Mouse (Mus musculus) MEL (cell line): Measurements from ENCODE around the gene Trim43a. TPM values are rescaled to one million over a fixed set of nuclear protein-coding genes. Genes with fewer than 3 reads are reported as not detected.
"Not testable (repeated sequence)": the region's sequence is repeated elsewhere in the genome, so short reads cannot be mapped to it uniquely, and the experiment has no call there.

Source experiments
- DNase-seq: peaks from one replicate; pipeline ENCODE4 v3.0.0; 2011; ENCODE audit warnings: low read depth, low spot score
- H3K27ac ChIP-seq: 2 replicates; pipeline ENCODE4 v1.5.1; 2012; ENCODE audit warnings: low read depth, mild to moderate bottlenecking, control low read depth, low read length, moderate library complexity; ENCODE audit not compliant: control insufficient read depth
- H3K27me3 ChIP-seq, 2 experiments: fragments of 150-350 bp in 1 of 2; sonication (generic) in 1 of 2; 2 replicates each; pipeline ENCODE4 v1.6.1; 2012; ENCODE audit warnings: low read length in 2 of 2, mild to moderate bottlenecking in 2 of 2, improper control_type of control experiment in 1 of 2, moderate library complexity in 1 of 2; ENCODE audit not compliant: insufficient read depth in 2 of 2, control insufficient read depth in 1 of 2
- H3K36me3 ChIP-seq, 2 experiments: 2 replicates each; pipeline ENCODE4 v1.6.1; 2012 to 2014; ENCODE audit warnings: low read length in 2 of 2, improper control_type of control experiment in 1 of 2, inconsistent platforms in 1 of 2, mild to moderate bottlenecking in 1 of 2; ENCODE audit not compliant: insufficient read depth in 2 of 2, control insufficient read depth in 1 of 2
- H3K4me1 ChIP-seq, 2 experiments: fragments of 150-350 bp in 1 of 2; sonication (generic) in 1 of 2; 2 replicates each; pipeline ENCODE4 v1.6.1; 2012; ENCODE audit warnings: low read length in 2 of 2, improper control_type of control experiment in 1 of 2, mild to moderate bottlenecking in 1 of 2; ENCODE audit not compliant: insufficient read depth in 2 of 2, control insufficient read depth in 1 of 2
- H3K4me3 ChIP-seq, 2 experiments: fragments of 150-350 bp in 1 of 2; sonication (generic) in 1 of 2; 2 replicates each; pipeline ENCODE4 v1.5.1; 2012; ENCODE audit warnings: low read depth in 2 of 2, low read length in 2 of 2, mild to moderate bottlenecking in 2 of 2, moderate library complexity in 2 of 2, control low read depth in 1 of 2, improper control_type of control experiment in 1 of 2; ENCODE audit not compliant: control insufficient read depth in 1 of 2, insufficient read depth in 1 of 2
- H3K79me2 ChIP-seq: 2 replicates; pipeline ENCODE4 v1.6.1; 2012; ENCODE audit warnings: mild to moderate bottlenecking, low read length, moderate library complexity; ENCODE audit not compliant: control insufficient read depth, poor library complexity, insufficient read depth
- H3K9ac ChIP-seq: 2 replicates; pipeline ENCODE4 v1.6.1; 2012; ENCODE audit warnings: low read depth, mild to moderate bottlenecking, control low read depth, low read length, moderate library complexity; ENCODE audit not compliant: control insufficient read depth, poor library complexity, severe bottlenecking
- H3K9me3 ChIP-seq: fragments of 150-350 bp; sonication (generic); replicated peaks from 2 replicates; pipeline ENCODE4 v1.6.1; 2012; ENCODE audit warnings: mild to moderate bottlenecking, low read length, improper control_type of control experiment, moderate library complexity; ENCODE audit not compliant: insufficient read depth
- BHLHE40 ChIP-seq: IDR thresholded peaks from 2 replicates; pipeline ENCODE4 v1.6.1; 2012; ENCODE audit warnings: low read depth, mild to moderate bottlenecking, inconsistent platforms, low read length, improper control_type of control experiment, borderline replicate concordance
- CTCF ChIP-seq, 3 experiments: IDR thresholded peaks in 2 of 3; conservative IDR thresholded peaks in 1 of 3; 2 replicates each; pipeline ENCODE4 v1.5.1; 2011 to 2012; ENCODE audit warnings: low read length in 3 of 3, low read depth in 2 of 3, mild to moderate bottlenecking in 2 of 3, improper control_type of control experiment in 1 of 3, inconsistent platforms in 1 of 3, mixed read lengths in 1 of 3, moderate library complexity in 1 of 3; ENCODE audit not compliant: control insufficient read depth in 1 of 3, insufficient read depth in 1 of 3, poor library complexity in 1 of 3, severe bottlenecking in 1 of 3
- KAT2A ChIP-seq: conservative IDR thresholded peaks from 2 replicates; pipeline ENCODE4 v1.6.1; 2012; ENCODE audit warnings: low read depth, low read length, improper control_type of control experiment, inconsistent platforms
- MAZ ChIP-seq: IDR thresholded peaks from 2 replicates; pipeline ENCODE4 v1.6.1; 2012; ENCODE audit warnings: low read depth, mild to moderate bottlenecking, inconsistent platforms, low read length, improper control_type of control experiment
- MEF2A ChIP-seq: IDR thresholded peaks from 2 replicates; pipeline ENCODE4 v1.6.1; 2014; ENCODE audit warnings: low read depth, mild to moderate bottlenecking, inconsistent platforms, low read length, improper control_type of control experiment; ENCODE audit not compliant: poor library complexity, insufficient replicate concordance, severe bottlenecking; ENCODE audit errors: extremely low read depth
- MXI1 ChIP-seq: IDR thresholded peaks from 2 replicates; pipeline ENCODE4 v1.6.1; 2011; ENCODE audit warnings: mild to moderate bottlenecking, low read depth, low read length, improper control_type of control experiment
- NRF1 ChIP-seq: IDR thresholded peaks from 2 replicates; pipeline ENCODE4 v1.6.1; 2014; ENCODE audit warnings: low read depth, mild to moderate bottlenecking, inconsistent platforms, low read length, improper control_type of control experiment, moderate library complexity; ENCODE audit not compliant: poor library complexity, insufficient read depth, severe bottlenecking
- RAD21 ChIP-seq: IDR thresholded peaks from 2 replicates; pipeline ENCODE4 v1.6.1; 2011; ENCODE audit warnings: mild to moderate bottlenecking, low read depth, low read length, improper control_type of control experiment
- RCOR1 ChIP-seq: IDR thresholded peaks from 2 replicates; pipeline ENCODE4 v1.6.1; 2012; ENCODE audit warnings: low read depth, mild to moderate bottlenecking, inconsistent platforms, low read length, improper control_type of control experiment
- SIN3A ChIP-seq: IDR thresholded peaks from 2 replicates; pipeline ENCODE4 v1.6.1; 2012; ENCODE audit warnings: low read length, improper control_type of control experiment, inconsistent platforms
- SMC3 ChIP-seq: IDR thresholded peaks from 2 replicates; pipeline ENCODE4 v1.6.1; 2011; ENCODE audit warnings: low read depth, low read length, improper control_type of control experiment
- ZKSCAN1 ChIP-seq: IDR thresholded peaks from 2 replicates; pipeline ENCODE4 v1.6.1; 2012; ENCODE audit warnings: low read depth, mild to moderate bottlenecking, inconsistent platforms, low read length, improper control_type of control experiment, moderate library complexity
- ZNF384 ChIP-seq: IDR thresholded peaks from 2 replicates; pipeline ENCODE4 v1.6.1; 2012; ENCODE audit warnings: low read depth, mild to moderate bottlenecking, inconsistent platforms, low read length, improper control_type of control experiment
- polyA plus RNA-seq, 2 experiments: library from polyadenylated mRNA; stranded (reverse) in 1 of 2; unstranded in 1 of 2; fragments of >175 nt in 1 of 2; fragments of >200 nt in 1 of 2; gene quantifications; 2 replicates each; pipeline versions ENCODE4 v1.2.1 to v1.2.4; 2012; ENCODE audit warnings: low replicate concordance in 2 of 2, low read depth in 1 of 2; ENCODE audit not compliant: insufficient read length in 2 of 2, insufficient read depth in 1 of 2, missing spikeins in 1 of 2
- total RNA-seq: library from RNA; depleted of rRNA; stranded (reverse); fragments of 300-350 nt; gene quantifications from 2 replicates; pipeline ENCODE4 v1.2.3, GENCODE M21; 2012

Trim43a gene
- total and polyA plus RNA-seq, 3 experiments, result not detected

DNA sequence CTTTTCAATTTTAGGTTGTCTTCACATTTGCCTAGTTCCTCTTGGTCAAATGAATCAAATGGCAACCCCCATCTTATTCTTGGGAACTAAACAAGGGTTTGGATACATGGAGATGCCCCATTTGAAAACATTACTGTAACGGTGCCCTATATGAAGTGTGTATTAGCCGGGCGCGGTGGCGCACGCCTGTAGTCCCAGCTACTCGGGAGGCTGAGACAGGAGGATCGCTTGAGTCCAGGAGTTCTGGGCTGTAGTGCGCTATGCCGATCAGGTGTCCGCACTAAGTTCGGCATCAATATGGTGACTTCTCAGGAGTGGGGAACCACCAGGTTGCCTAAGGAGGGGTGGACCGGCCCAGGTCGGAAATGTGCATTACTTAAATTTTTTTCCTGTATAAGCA is 27.6 kb upstream of the Trim43a start (continued):
- TF ChIP-seq NRF1, result no peak
- no peak for TF ChIP-seq RCOR1

DNA sequence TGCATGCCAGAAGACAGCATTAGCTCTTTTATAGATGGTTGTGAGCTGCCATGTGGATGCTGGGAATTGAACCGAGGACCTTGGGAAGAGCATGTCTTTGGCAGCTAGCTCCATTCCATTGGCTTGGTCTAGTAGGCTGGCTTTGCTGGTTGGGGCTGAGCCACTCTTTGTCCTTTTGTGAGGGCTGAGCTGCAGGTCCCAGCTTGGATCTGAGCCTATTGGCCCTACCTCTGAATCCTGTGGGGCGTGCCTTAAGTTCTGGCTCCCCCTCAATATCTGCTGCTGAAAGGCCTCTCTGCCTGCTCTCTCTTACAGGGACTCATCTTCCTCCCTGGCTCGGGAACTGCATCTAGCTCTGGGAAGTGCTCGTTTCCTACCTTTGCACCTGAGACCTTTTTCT is 22.5 kb upstream of the Trim43a start:
- Histone ChIP-seq H3K36me3 (peaks cover 0 to 3% of the 10 kb centered on the region in 2 experiments; a peak in 2 of 4 replicates), H3K4me3 (no peak overlapping the region), H3K9ac (no peak overlapping the region), H3K9me3 (no peaks in the 10 kb centered on the region), H3K27ac (no peak overlapping the region), H3K27me3 (no peaks in the 10 kb centered on the region), H3K4me1 (no peaks in the 10 kb centered on the region), H3K79me2 (no peaks in the 10 kb centered on the region)
- DNase-seq, result no peak
- no peak for TF ChIP-seq MAZ
- no peak for TF ChIP-seq RCOR1
- TF ChIP-seq BHLHE40, result no peak
- no peak for TF ChIP-seq MEF2A
- TF ChIP-seq SMC3, result no peak
- TF ChIP-seq KAT2A, result no peak
- TF ChIP-seq ZKSCAN1, result no peak
- no peak for TF ChIP-seq SIN3A
- TF ChIP-seq MXI1, result no peak
- TF ChIP-seq RAD21, result no peak

DNA sequence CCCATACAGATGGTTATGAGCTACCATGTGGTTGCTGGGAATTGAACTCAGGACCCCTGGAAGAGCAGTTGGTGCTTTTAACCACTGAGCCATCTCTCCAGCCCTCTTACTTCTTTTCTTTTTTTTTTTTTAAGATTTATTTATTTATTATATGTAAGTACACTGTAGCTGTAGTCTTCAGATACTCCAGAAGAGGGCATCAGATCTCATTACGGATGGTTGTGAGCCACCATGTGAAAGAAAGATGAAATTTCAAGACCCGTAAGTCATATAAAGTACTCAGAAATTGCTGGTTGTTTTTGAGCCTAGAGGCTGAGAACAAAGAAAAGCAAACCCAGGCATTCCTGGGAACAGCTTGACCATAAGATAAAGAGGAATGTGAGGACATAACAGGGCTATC is 19.2 kb upstream of the Trim43a start:
- not testable (repeated sequence) for H3K79me2 ChIP-seq, H3K36me3 ChIP-seq, H3K4me3 ChIP-seq, H3K27me3 ChIP-seq, H3K4me1 ChIP-seq, H3K27ac ChIP-seq, H3K9me3 ChIP-seq, H3K9ac ChIP-seq
- peak; percentile 33 for DNase-seq
- TF ChIP-seq CTCF (IDR thresholded peaks at IDR 0.05 in 2 of 3, conservative IDR thresholded peaks at IDR 0.05 in 1 of 3; ENCODE audit: control insufficient read depth in 1 of 3, insufficient read depth in 1 of 3, low read depth in 2 of 3, low read length in 3 of 3, poor library complexity in 1 of 3, severe bottlenecking in 1 of 3) (peak in 1 of 3 experiments; percentile 12; a peak in 1 of 6 replicates), RAD21 (peak; percentile 4), ZNF384 (0 out of 2 replicates have a peak, but pooled peaks have one; percentile 35)

DNA sequence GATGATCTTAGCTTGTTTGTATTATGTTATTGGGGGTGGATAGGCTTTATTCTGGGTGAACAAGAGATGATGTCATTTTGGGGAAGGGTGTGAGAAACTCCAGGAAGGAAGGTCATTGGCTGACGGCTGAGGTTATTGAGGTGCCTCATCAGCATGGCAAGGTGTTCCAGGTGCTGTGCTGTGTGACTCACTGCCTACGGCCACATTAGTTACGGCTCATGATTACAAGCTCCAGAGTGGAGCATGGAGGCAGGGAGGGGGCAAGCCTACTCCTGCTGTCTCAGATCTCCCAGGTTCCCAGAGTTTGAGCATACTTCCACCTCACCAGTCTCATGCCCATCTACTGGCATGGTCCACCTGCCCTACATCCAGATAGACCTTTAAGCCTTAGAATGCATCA is 10.2 kb upstream of the Trim43a start:
- H3K36me3 ChIP-seq, H3K9ac ChIP-seq, DNase-seq, H3K27ac ChIP-seq, H3K79me2 ChIP-seq, H3K4me1 ChIP-seq, H3K27me3 ChIP-seq, H3K4me3 ChIP-seq, H3K9me3 ChIP-seq: not testable (repeated sequence)

DNA sequence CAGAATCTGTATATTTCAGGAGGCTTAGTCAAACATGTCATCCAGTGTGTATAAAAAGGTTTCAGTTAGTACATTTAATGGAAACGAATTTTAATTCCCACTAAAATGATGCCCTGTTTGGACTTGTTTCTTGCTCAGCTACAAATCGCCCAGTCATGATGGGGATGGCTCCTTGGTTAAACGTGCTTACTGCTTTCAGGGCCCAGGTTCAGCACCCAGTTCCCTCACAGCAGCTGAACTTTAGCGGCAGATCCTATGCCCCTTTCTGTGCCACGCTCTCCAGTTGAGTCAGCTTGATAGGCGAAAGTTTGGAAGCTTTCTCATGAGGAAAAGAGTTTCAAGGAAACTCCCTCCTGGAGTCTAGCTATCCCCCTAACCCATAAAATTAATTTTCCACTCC is 13.0 kb downstream of the Trim43a start:
- not testable (repeated sequence) for DNase-seq, H3K4me3 ChIP-seq, H3K9me3 ChIP-seq, H3K9ac ChIP-seq, H3K4me1 ChIP-seq, H3K79me2 ChIP-seq, H3K36me3 ChIP-seq, H3K27ac ChIP-seq, H3K27me3 ChIP-seq
